Mouse (Mus musculus) heart, embryonic 14.5 days (tissue): ENCODE data around the gene Cdc42bpg. TPM values are rescaled to one million over a fixed set of nuclear protein-coding genes. Genes with fewer than 3 reads are reported as not detected.
"Not testable (repeated sequence)": the region's sequence is repeated elsewhere in the genome, so short reads cannot be mapped to it uniquely, and the experiment has no call there.

Source experiments
- ATAC-seq: fragments of 200-750 bp; cut with Nextera tagmentation; 2 replicates; pipeline ENCODE4 v1.8.0; 2017; ENCODE audit warnings: low read depth, moderate TSS enrichment; ENCODE audit not compliant: insufficient number of reproducible peaks, insufficient read depth, low FRiP score
- H3K27ac ChIP-seq, 2 experiments: fragments of 200-500 bp in 1 of 2; fragments of 300-500 bp in 1 of 2; sonication (generic) in 1 of 2; replicated peaks in 1 of 2; 2 replicates each; pipeline ENCODE4 v1.5.1; 2012 to 2014; ENCODE audit warnings: low read depth in 2 of 2, low read length in 2 of 2, control low read depth in 1 of 2, mild to moderate bottlenecking in 1 of 2, mixed read lengths in 1 of 2; ENCODE audit not compliant: control insufficient read depth in 1 of 2, insufficient read depth in 1 of 2
- H3K27me3 ChIP-seq: fragments of 300-500 bp; sonication (generic); 2 replicates; pipeline ENCODE4 v1.6.1; 2014; ENCODE audit warnings: mild to moderate bottlenecking, low read length, control low read depth; ENCODE audit not compliant: control insufficient read depth, insufficient read depth
- H3K36me3 ChIP-seq: fragments of 300-500 bp; sonication (generic); 2 replicates; pipeline ENCODE4 v1.6.1; 2014; ENCODE audit warnings: mild to moderate bottlenecking, control low read depth, low read length, mixed read lengths; ENCODE audit not compliant: control insufficient read depth, insufficient read depth
- H3K4me1 ChIP-seq, 2 experiments: fragments of 200-500 bp in 1 of 2; fragments of 300-500 bp in 1 of 2; sonication (generic) in 1 of 2; 2 replicates each; pipeline ENCODE4 v1.6.1; 2012 to 2014; ENCODE audit warnings: low read length in 2 of 2, control low read depth in 1 of 2, mixed read lengths in 1 of 2; ENCODE audit not compliant: control insufficient read depth in 2 of 2, insufficient read depth in 2 of 2
- H3K4me2 ChIP-seq: fragments of 300-500 bp; sonication (generic); 2 replicates; pipeline ENCODE4 v1.6.1; 2014; ENCODE audit warnings: mild to moderate bottlenecking, low read length
- H3K4me3 ChIP-seq, 2 experiments: fragments of 200-500 bp in 1 of 2; fragments of 300-500 bp in 1 of 2; sonication (generic) in 1 of 2; 2 replicates each; pipeline ENCODE4 v1.5.1; 2012 to 2014; ENCODE audit warnings: low read length in 2 of 2, mild to moderate bottlenecking in 2 of 2, control low read depth in 1 of 2, low read depth in 1 of 2, moderate library complexity in 1 of 2; ENCODE audit not compliant: control insufficient read depth in 1 of 2, insufficient read depth in 1 of 2
- H3K9ac ChIP-seq: fragments of 300-500 bp; sonication (generic); 2 replicates; pipeline ENCODE4 v1.6.1; 2014; ENCODE audit warnings: mild to moderate bottlenecking, low read length
- H3K9me3 ChIP-seq: fragments of 300-500 bp; sonication (generic); 2 replicates; pipeline ENCODE4 v1.6.1; 2016; ENCODE audit warnings: low read length, control low read depth; ENCODE audit not compliant: control insufficient read depth
- WGBS: fragments of 180-500 bp; shearing (Covaris S2); extraction: QIAGEN DNeasy Blood & Tissue Kit; methylation state at CpG from one replicate; pipeline ENCODE4 v1.1.7; 2014; 5-methylcytosine and 5-hydroxymethylcytosine counted together
- polyA plus RNA-seq: library from polyadenylated mRNA; unstranded; fragments of >200 nt; fragmentation: Nextera tagmentation; extraction: Ambion mirVana; gene quantifications from 2 replicates; pipeline ENCODE4 v1.2.1, GENCODE M21; 2014

Cdc42bpg gene
- polyA plus RNA-seq, 1 experiment from 2014 or later, result 0.78 TPM

GRCm38 (mm10) chr19:6306586-6306985 is 330 bp downstream of the Cdc42bpg start:
- Histone ChIP-seq H3K27me3 (no peaks in the 10 kb centered on the region), H3K9ac (peak overlapping the region; percentile 77), H3K36me3 (peaks cover 20% of the 10 kb centered on the region), H3K4me2 (peak overlapping the region; percentile 74), H3K4me3 (peak overlapping the region; percentile 70 to 75), H3K27ac (peak overlapping the region in 1 of 2 experiments; percentile 72; a peak in 2 of 4 replicates), H3K9me3 (no peaks in the 10 kb centered on the region), H3K4me1 (peaks cover 4 to 14% of the 10 kb centered on the region in 2 experiments)
- ATAC-seq, result peak; percentile 29
- WGBS, result under 1% methylated on average over 34 of the region's 34 CpGs

GRCm38 (mm10) chr19:6307733-6308531 is 1.7 kb downstream of the Cdc42bpg start:
- H3K4me3 ChIP-seq, result no peak overlapping the region
- peaks cover 4 to 14% of the 10 kb centered on the region in 2 experiments for H3K4me1 ChIP-seq
- 78% methylated on average over 9 of the region's 9 CpGs for WGBS
- no peak overlapping the region for H3K27ac ChIP-seq
- H3K9me3 ChIP-seq, result no peaks in the 10 kb centered on the region
- H3K36me3 ChIP-seq, result peaks cover 29% of the 10 kb centered on the region
- no peaks in the 10 kb centered on the region for H3K27me3 ChIP-seq
- no peak overlapping the region for H3K9ac ChIP-seq
- no peak for ATAC-seq
- no peak overlapping the region for H3K4me2 ChIP-seq

- H3K9ac ChIP-seq, result no peak overlapping the region
- no peaks in the 10 kb centered on the region for H3K9me3 ChIP-seq
- no peaks in the 10 kb centered on the region for H3K27me3 ChIP-seq
- no peak overlapping the region for H3K4me3 ChIP-seq
- 83% methylated on average over 5 of the region's 5 CpGs for WGBS
- no peak for ATAC-seq
- H3K36me3 ChIP-seq, result peaks cover 50% of the 10 kb centered on the region
- H3K27ac ChIP-seq, result no peak overlapping the region
- H3K4me1 ChIP-seq, result peaks cover 4 to 8% of the 10 kb centered on the region in 2 experiments
- no peak overlapping the region for H3K4me2 ChIP-seq
These were observed 3.9 kb downstream of the Cdc42bpg start for GRCm38 (mm10) chr19:6310181-6310580.

- peaks cover 66% of the 10 kb centered on the region for H3K36me3 ChIP-seq
- 92% methylated on average over 3 of the region's 3 CpGs for WGBS
- not testable (repeated sequence) for H3K4me2 ChIP-seq, H3K4me1 ChIP-seq, H3K4me3 ChIP-seq, H3K27ac ChIP-seq, H3K27me3 ChIP-seq, H3K9ac ChIP-seq, ATAC-seq, H3K9me3 ChIP-seq
These were observed 5.5 kb downstream of the Cdc42bpg start for GRCm38 (mm10) chr19:6311783-6312182.

GRCm38 (mm10) chr19:6313796-6314195 is 7.5 kb downstream of the Cdc42bpg start:
- H3K9ac ChIP-seq, result no peak overlapping the region
- 91% methylated on average over 8 of the region's 8 CpGs for WGBS
- ATAC-seq, result no peak
- no peak overlapping the region for H3K4me3 ChIP-seq
- H3K27me3 ChIP-seq, result no peaks in the 10 kb centered on the region
- H3K4me1 ChIP-seq, result no peaks in the 10 kb centered on the region; a peak in 1 of 4 replicates
- no peak overlapping the region for H3K4me2 ChIP-seq
- no peaks in the 10 kb centered on the region for H3K9me3 ChIP-seq
- no peak overlapping the region for H3K27ac ChIP-seq
- H3K36me3 ChIP-seq, result peaks cover 86% of the 10 kb centered on the region

GRCm38 (mm10) chr19:6314513-6314912 is 8.3 kb downstream of the Cdc42bpg start:
- WGBS, result 80% methylated on average over 8 of the region's 8 CpGs

GRCm38 (mm10) chr19:6315573-6315972 is 9.3 kb downstream of the Cdc42bpg start:
- peaks cover 85% of the 10 kb centered on the region for H3K36me3 ChIP-seq
- H3K4me3 ChIP-seq, result no peak overlapping the region
- no peaks in the 10 kb centered on the region for H3K9me3 ChIP-seq
- H3K9ac ChIP-seq, result no peak overlapping the region
- H3K4me2 ChIP-seq, result no peak overlapping the region
- WGBS, result 75% methylated on average over 14 of the region's 14 CpGs
- H3K27ac ChIP-seq, result no peak overlapping the region
- no peaks in the 10 kb centered on the region for H3K27me3 ChIP-seq
- ATAC-seq, result no peak
- H3K4me1 ChIP-seq, result no peaks in the 10 kb centered on the region; a peak in 1 of 4 replicates

More at GRCm38 (mm10) chr19:6314513-6314912, 8.3 kb downstream of the Cdc42bpg start:
- Histone ChIP-seq H3K36me3 (peaks cover 93% of the 10 kb centered on the region), H3K4me1 (no peaks in the 10 kb centered on the region; a peak in 1 of 4 replicates), H3K4me3 (no peak overlapping the region), H3K9ac (no peak overlapping the region), H3K27me3 (no peaks in the 10 kb centered on the region), H3K9me3 (no peaks in the 10 kb centered on the region), H3K4me2 (no peak overlapping the region), H3K27ac (no peak overlapping the region)
- ATAC-seq, result no peak
